Mouse (Mus musculus): ENCODE results near the gene Wdr82. TPM values are rescaled to one million over a fixed set of nuclear protein-coding genes. Genes with fewer than 3 reads are reported as not detected.

The Wdr82 gene
- total RNA-seq, 2 experiments from 2014 or later, result 72.1 to 87.6 TPM

- no peak for DNase-seq
Measured at GRCm38 (mm10) chr9:106197732-106198131, 27.0 kb downstream of the Wdr82 start.

GRCm38 (mm10) chr9:106198962-106199458 is 28.3 kb downstream of the Wdr82 start:
- peak; percentile 91 for DNase-seq

GRCm38 (mm10) chr9:106199535-106200272 is 29.0 kb downstream of the Wdr82 start, which contains the start of gene Ppm1m:
TSS of gene Ppm1m (minus strand) at chr9:106199746.
- no peak for DNase-seq

GRCm38 (mm10) chr9:106201895-106202294 is 31.2 kb downstream of the Wdr82 start:
- peak; percentile 2 for DNase-seq

GRCm38 (mm10) chr9:106202819-106203636 is 32.3 kb downstream of the Wdr82 start, which contains the start of gene Twf2:
TSS of gene Twf2 (plus strand) at chr9:106203108.
- peak; percentile 95 for DNase-seq

DNA sequence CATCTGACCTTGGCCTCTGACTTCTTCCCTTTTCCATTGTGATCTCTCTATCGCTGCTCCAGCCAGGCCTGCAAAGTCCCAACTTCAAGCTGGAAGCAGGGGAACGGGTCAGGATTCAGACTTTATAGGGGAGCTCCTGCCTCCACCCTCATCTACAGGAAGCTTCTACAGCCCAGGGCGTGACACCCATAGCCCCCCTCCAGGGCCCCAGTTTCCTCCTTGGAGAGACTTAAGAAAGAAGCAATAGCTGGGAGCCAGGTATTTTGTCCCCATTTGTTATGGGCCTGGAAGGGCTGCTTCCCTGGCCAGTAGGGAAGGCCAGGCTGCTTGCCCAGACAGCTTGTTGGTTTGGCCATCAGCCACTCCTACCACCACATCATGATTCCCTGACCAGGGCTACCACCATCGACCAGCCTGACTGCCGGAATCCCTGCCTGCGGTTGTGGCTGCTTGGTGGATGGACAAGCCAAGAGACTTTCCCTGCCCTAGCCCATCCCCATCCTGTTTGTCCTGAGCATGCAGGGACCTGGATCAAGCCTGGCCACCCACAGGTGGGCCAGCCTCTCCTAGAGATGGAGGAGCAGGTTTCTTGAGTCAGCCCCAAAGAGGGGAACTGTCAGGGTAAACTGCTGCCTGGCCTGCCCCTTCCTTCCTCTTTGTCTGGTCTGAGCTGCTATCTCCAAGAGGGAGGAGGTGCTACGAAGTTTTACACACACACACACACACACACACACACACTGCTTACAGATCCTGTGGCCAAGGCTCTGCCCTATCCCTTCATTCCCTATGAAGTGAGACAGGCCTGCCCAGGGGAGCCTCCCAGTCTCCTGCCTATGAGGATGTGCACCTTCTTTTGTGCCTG is 33.5 kb downstream of the Wdr82 start:
- DNase-seq, result peak; percentile 38

GRCm38 (mm10) chr9:106205713-106206290 is 35.1 kb downstream of the Wdr82 start:
- peak; percentile 63 for DNase-seq

DNA sequence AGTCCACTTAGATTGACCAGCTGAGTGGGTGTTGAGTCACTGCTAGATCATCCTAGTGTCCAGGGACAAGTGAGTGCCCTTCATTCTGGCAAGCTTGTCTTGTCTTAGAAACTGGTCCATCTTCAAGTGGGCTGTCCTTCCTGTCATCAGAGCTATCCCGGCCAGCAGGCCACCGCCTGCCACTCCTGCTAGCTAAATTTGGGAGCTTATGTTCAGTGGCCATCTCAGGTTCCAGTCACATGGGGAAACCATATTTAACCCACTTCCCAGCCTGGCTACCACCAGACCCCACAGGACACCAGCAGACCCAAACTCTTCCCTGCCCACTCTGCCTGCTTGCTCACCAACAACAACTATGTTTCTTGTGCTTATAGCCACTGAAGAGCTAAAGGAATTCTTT is 35.8 kb downstream of the Wdr82 start:
- DNase-seq, result peak; percentile 41

- DNase-seq, result no peak
Measured at GRCm38 (mm10) chr9:106208181-106208580, 37.5 kb downstream of the Wdr82 start.

- peak; percentile 64 for DNase-seq
Measured at GRCm38 (mm10) chr9:106209954-106210353, 39.2 kb downstream of the Wdr82 start.

DNA sequence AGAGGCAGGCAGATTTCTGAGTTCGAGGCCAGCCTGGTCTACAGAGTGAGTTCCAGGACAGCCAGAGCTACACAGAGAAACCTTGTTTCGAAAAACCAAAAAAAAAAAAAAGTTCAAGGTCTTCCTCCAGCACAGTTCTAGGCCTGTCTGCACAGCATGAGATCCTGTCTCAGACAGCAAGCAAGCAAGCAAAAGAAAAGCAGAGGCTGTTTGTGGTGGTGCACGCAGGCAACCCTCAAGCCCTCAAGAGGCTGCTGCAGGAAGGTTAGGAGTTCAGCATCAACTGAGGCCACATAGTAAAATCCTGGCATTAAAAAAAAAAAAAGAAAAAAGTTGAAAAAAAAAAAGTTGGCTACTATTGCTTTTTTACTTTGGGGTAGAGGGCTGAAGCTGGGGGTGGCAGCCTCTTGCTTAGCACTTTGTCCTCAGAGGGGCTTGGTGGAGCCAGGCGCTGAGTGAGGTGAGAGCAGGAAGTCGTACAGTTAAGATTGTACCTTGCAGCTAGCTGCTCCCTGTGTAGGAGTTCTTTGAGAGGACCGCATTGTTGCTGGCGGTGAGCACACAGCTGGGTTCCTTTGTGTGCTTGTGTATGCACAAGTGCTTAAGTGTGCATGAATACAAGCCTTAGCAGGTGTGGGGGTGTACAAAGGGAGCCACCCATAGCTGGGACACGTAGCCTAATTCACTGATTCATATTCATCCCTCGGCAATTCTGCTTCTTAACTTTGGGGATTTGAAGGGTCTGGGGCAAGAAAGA is 40.3 kb downstream of the Wdr82 start:
- no peak for DNase-seq

GRCm38 (mm10) chr9:106211680-106212593 is 41.2 kb downstream of the Wdr82 start:
- DNase-seq, result peak; percentile 94

- DNase-seq, result no peak
Measured at GRCm38 (mm10) chr9:106212594-106212981, 41.9 kb downstream of the Wdr82 start.

DNA sequence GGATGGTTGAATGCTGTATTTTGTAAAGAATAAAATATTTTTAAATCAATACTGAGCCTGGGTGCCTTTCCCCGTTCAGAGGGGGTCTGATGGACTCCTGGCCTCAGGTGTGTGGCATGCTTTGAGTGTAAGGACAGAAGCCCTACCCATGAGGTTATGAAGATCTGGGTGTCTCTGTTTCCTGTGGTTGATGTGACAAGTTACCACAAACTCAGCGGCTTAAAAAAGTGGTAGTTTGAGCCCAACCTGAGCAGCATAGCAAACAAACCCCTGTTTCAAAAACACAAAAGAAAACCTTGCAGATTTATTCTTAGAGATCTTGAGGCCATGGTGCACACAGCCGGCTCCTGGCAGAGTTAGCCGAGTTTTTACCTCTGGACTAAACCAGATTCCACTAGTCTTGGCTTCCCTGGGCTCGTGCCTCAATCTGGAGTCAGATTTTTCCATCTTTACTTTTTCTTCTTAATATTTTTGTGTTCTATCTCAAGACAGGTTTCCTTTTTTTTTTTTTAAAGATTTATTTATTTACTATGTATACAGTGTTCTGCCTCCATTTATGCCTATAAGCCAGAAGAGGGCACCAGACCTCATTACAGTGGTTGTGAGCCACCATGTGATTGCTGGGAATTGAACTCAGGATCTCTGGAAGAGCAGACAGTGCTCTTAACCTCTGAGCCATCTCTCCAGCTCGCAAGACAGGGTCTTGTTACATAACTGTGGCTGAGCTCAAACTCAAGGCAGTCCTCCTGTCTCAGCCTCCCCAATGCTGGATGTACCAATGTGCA is 44.8 kb downstream of the Wdr82 start:
- DNase-seq, result no peak

DNA sequence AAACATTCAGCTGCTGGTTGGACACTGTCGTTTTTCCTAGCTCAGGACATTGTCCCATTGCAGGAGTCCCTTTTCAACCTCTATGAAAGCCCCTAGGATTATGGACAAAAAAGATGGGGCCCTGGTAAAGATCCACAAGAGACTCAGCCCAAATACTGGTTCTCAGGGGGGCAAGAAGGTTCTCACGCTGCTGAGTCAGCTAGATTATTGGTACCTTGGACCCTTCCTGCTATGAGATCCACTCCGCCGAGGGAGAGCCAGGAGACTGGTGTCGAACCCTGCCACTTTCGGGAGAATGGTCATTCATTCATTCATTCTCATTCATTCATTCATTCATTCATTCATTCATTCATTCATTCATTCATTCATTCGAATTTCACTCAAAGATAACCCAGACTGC is 46.2 kb downstream of the Wdr82 start:
- DNase-seq, result no peak

GRCm38 (mm10) chr9:106220894-106221523 is 50.3 kb downstream of the Wdr82 start:
- no peak for DNase-seq

DNA sequence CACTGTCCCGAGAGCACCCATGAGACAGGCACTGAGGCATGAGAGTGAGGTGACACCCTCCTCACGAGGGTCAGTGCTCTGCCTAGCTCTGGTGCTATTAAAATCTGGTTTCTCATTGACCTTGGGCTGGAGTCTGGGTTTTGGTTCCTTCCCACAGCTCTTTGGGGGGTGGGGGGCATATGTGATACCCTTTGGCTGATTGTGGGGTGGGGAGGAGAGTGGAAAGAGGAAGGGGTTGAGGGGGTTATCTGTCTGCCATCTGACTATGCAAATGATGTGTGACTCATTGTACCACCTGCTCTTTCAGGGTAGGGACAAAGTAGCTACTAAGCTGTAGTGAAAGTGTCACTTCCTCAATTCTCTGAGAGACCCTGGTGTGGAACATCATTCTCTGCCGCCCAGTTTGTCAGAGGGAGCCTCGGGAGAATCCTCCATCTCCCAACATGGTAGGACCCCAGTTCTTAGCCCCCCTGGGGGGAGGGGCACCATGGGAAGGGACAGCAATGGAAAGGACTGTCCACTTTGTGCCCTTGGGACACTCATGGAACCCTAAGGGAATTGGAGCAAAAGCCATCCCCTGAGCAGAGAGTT is 51.6 kb downstream of the Wdr82 start, which contains the start of gene Tlr9:
Gene Tlr9 (plus strand): TSS at position 338 of the 591 bp plus-strand sequence.
- no peak for DNase-seq

DNA sequence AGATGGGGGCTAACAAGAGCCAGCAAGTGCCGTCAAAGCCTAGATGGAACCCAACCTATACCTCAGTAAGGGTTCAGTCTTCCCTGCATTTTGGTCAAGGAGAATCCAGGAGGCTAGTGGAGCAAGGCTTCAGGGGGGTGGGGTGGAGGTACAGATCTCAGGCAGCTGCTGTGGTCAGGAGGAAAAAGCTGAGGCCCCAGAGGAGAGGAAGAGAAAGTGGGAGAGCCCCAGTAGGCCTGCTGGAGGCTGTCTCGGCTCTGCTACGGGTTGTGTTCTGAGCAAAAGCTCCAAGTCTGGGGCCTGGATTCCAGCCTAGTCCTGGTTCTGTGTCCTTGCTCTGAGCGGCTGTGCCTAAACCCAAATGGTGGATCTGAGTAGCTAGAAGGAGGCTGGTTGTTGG is 52.3 kb downstream of the Wdr82 start:
- DNase-seq, result no peak
